Mouse (Mus musculus): ENCODE results near the gene Itch.
A peak's percentile ranks its signal among the peaks of the same experiment; 100 is the strongest.

- TF ChIP-seq POLR2A (IDR thresholded peaks at IDR 0.05; ENCODE audit: borderline replicate concordance, extremely low read depth, insufficient read depth, insufficient read length, poor library complexity, severe bottlenecking) (no peak), CTCF (IDR thresholded peaks at IDR 0.05; ENCODE audit: borderline replicate concordance, extremely low read depth, insufficient read depth, insufficient read length) (peak; percentile 8; the same call in 1 of the 2 replicates)
Observed at GRCm38 (mm10) chr2:155240915-155241314, 107.6 kb downstream of the Itch start.
